Mouse (Mus musculus) myocyte (in vitro differentiated cells): ENCODE data around the gene Ubxn10.

Experiments
- CEBPB ChIP-seq: IDR thresholded peaks from 2 replicates; pipeline ENCODE4 v1.6.1; 2011; ENCODE audit warnings: mild to moderate bottlenecking, moderate library complexity; ENCODE audit not compliant: poor library complexity, insufficient read depth, severe bottlenecking
- E2F4 ChIP-seq: IDR thresholded peaks from one replicate; pipeline ENCODE4 v1.6.1; 2011; ENCODE audit warnings: mild to moderate bottlenecking, control low read depth, moderate library complexity; ENCODE audit not compliant: insufficient read depth
- MAX ChIP-seq: IDR thresholded peaks from one replicate; pipeline ENCODE4 v1.6.1; 2011; ENCODE audit warnings: low read depth, mild to moderate bottlenecking, control low read depth
- MYOD1 ChIP-seq, 3 experiments: IDR thresholded peaks; one replicate each; pipeline ENCODE4 v1.6.1; 2011; ENCODE audit warnings: control low read depth in 2 of 3, low read depth in 2 of 3, mild to moderate bottlenecking in 2 of 3, moderate library complexity in 1 of 3; ENCODE audit not compliant: insufficient read length in 2 of 3, control insufficient read depth in 1 of 3
- MYOG ChIP-seq, 3 experiments: IDR thresholded peaks; one replicate each; pipeline ENCODE4 v1.6.1; 2011; ENCODE audit warnings: control low read depth in 2 of 3, low read depth in 2 of 3, mild to moderate bottlenecking in 2 of 3; ENCODE audit not compliant: insufficient read length in 2 of 3, control insufficient read depth in 1 of 3, insufficient read depth in 1 of 3
- POLR2A ChIP-seq: IDR thresholded peaks from one replicate; pipeline ENCODE4 v1.6.1; 2011; ENCODE audit warnings: low read depth, mild to moderate bottlenecking, control low read depth, moderate library complexity; ENCODE audit not compliant: insufficient read length
- POLR2AphosphoS2 ChIP-seq: IDR thresholded peaks from one replicate; pipeline ENCODE4 v1.6.1; 2011; ENCODE audit warnings: low read depth, control low read depth; ENCODE audit not compliant: insufficient read length
- REST ChIP-seq: IDR thresholded peaks from one replicate; pipeline ENCODE4 v1.6.1; 2011; ENCODE audit warnings: mild to moderate bottlenecking, control low read depth, moderate library complexity; ENCODE audit not compliant: insufficient read depth, insufficient read length
- SRF ChIP-seq: IDR thresholded peaks from one replicate; pipeline ENCODE4 v1.6.1; 2011; ENCODE audit warnings: low read depth; ENCODE audit not compliant: control insufficient read depth, insufficient read length
- TCF12 ChIP-seq: IDR thresholded peaks from one replicate; pipeline ENCODE4 v1.6.1; 2011; ENCODE audit warnings: mild to moderate bottlenecking, control low read depth; ENCODE audit not compliant: poor library complexity, insufficient read depth, severe bottlenecking
- TCF3 ChIP-seq: IDR thresholded peaks from one replicate; pipeline ENCODE4 v1.6.1; 2011; ENCODE audit warnings: low read depth, control low read depth; ENCODE audit not compliant: insufficient read length
- USF1 ChIP-seq: IDR thresholded peaks from one replicate; pipeline ENCODE4 v1.6.1; 2011; ENCODE audit warnings: low read depth, mild to moderate bottlenecking, control low read depth, moderate library complexity

GRCm38 (mm10) chr4:138718586-138719263 lies 18.2 kb downstream of the Ubxn10 start:
- TF ChIP-seq POLR2A (no peak), E2F4 (no peak), USF1 (no peak), TCF12 (no peak), POLR2AphosphoS2 (no peak), MAX (no peak), MYOD1 (IDR thresholded peaks at IDR 0.05; ENCODE audit: control insufficient read depth in 1 of 3, insufficient read length in 2 of 3, low read depth in 2 of 3) (no peak), MYOG (IDR thresholded peaks at IDR 0.05; ENCODE audit: control insufficient read depth in 1 of 3, insufficient read depth in 1 of 3, insufficient read length in 2 of 3, low read depth in 2 of 3) (no peak), TCF3 (no peak), SRF (no peak), REST (no peak), CEBPB (no peak)
